Mouse (Mus musculus) naive thymus-derived CD4-positive, alpha-beta T cell, adult 2 months (primary cell): Measurements from ENCODE around the gene Zfp330.

ENCODE experiments used
- DNase-seq: peaks from one replicate; pipeline ENCODE4 v3.0.0-alpha.2; 2011; ENCODE audit warnings: low read depth

Gene Zfp330

GRCm38 (mm10) chr8:82774093-82774422, at the start of gene Zfp330:
Zfp330 (minus strand) TSS chr8:82774160.
- peak; percentile 95 for DNase-seq

GRCm38 (mm10) chr8:82777945-82778344, 4.0 kb upstream of the Zfp330 start:
- DNase-seq: no peak

- no peak for DNase-seq
Measured at GRCm38 (mm10) chr8:82777406-82777805, 3.4 kb upstream of the Zfp330 start.

- peak; percentile 70 for DNase-seq
Measured at GRCm38 (mm10) chr8:82774482-82774881, 522 bp upstream of the Zfp330 start.

- DNase-seq: no peak
Measured at GRCm38 (mm10) chr8:82773332-82774092, 448 bp downstream of the Zfp330 start.

GRCm38 (mm10) chr8:82770886-82771285, 3.1 kb downstream of the Zfp330 start:
- no peak for DNase-seq

- peak; percentile 59 for DNase-seq
Measured at GRCm38 (mm10) chr8:82759071-82759470, 14.9 kb downstream of the Zfp330 start.

GRCm38 (mm10) chr8:82754946-82755345, 19.0 kb downstream of the Zfp330 start:
- no peak for DNase-seq

GRCm38 (mm10) chr8:82746617-82747016, 27.3 kb downstream of the Zfp330 start:
- DNase-seq: no peak

GRCm38 (mm10) chr8:82743905-82744904, 29.8 kb downstream of the Zfp330 start:
- DNase-seq: peak; percentile 71
